Mouse (Mus musculus) bone marrow macrophage, adult 2 months (primary cell): Measurements from ENCODE around the gene Hmgb1.

Source experiments
- CTCF ChIP-seq: IDR thresholded peaks from 2 replicates; pipeline ENCODE4 v1.5.1; 2012; ENCODE audit warnings: low read depth, mild to moderate bottlenecking, low read length, moderate library complexity
- POLR2A ChIP-seq: IDR thresholded peaks from 2 replicates; pipeline ENCODE4 v1.6.1; 2012; ENCODE audit warnings: mild to moderate bottlenecking, low read depth, low read length, borderline replicate concordance

- TF ChIP-seq CTCF (no peak), POLR2A (no peak)
Measured at GRCm38 (mm10) chr5:149168051-149168450, 16.2 kb downstream of the Hmgb1 start.
